Mouse (Mus musculus): ENCODE measurements around the gene Il17c. TPM values are rescaled to one million over a fixed set of nuclear protein-coding genes. Genes with fewer than 3 reads are reported as not detected.
A peak's percentile ranks its signal among the peaks of the same experiment; 100 is the strongest.

Il17c gene
- polyA plus RNA-seq, 1 experiment from 2014 or later: 0.39 TPM

DNA sequence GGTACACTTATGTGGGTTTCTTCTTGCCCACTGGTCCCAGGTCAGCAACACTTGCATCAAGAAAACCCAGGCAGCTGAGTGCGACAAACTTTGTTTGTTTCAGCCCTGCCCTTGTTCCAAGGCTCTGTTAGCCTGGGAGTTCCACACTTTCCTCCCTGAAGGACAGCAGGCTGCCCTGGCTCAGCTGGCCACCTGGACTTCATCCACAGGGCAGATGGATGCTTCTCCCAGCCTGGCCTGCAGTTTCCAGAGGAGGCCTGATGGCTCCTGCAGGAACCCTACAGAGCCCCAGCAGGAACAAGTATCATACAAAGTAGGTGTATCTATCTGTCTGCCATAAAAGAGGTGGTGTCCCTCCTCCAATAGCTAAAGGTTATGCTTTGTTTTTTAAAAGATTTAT, 19.5 kb downstream of the Il17c start:
- ChIA-PET POLR2A (interaction anchor here (2.5 kb wide), 1 partner anchor 9 kb away, joined by 11 read pairs; the partner anchor contains the start of gene Cyba), CTCF (interaction anchor here (1.2 kb wide), 1 partner anchor 34 kb away, joined by 3 read pairs; no protein-coding TSS in a partner anchor)
- no peak for DNase-seq (ENCODE audit: low read depth, low spot score)
- no peak for TF ChIP-seq CTCF (IDR thresholded peaks at IDR 0.05)
- ATAC-seq: no peak
- in situ Hi-C loops (cut with MboI; ENCODE audit: low pct_unique_long_range_greater_than_20kb): no loop called here
- H3K27me3 ChIP-seq: no peaks in the 10 kb centered on the region

DNA sequence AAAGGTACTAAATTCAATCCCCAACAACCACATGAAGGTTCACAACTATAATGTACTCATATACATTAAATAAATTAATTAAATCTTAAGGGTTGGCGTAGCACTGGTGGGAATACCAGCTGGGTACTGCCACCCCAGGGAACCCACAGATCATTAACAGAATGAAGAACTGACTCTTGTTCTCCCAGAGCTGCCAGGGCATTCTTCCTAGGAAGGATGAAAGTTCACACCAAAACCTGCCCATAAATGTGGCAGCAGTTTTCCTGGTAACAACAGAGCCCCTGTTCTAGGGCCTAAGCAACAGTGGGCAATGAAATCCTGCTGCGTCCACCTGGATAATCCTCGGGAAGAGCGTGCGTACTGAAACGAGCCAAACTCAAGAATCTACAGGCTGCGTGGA, 20.5 kb downstream of the Il17c start:
- no peak for DNase-seq (ENCODE audit: low read depth, low spot score)
- in situ Hi-C loops (cut with MboI; ENCODE audit: low pct_unique_long_range_greater_than_20kb): no loop called here
- POLR2A ChIA-PET: interaction anchor here (0.7 to 2.5 kb wide), 2 partner anchors 10 to 42 kb away, joined by 3 to 11 read pairs; partner anchors contain the start of gene Cyba

DNA sequence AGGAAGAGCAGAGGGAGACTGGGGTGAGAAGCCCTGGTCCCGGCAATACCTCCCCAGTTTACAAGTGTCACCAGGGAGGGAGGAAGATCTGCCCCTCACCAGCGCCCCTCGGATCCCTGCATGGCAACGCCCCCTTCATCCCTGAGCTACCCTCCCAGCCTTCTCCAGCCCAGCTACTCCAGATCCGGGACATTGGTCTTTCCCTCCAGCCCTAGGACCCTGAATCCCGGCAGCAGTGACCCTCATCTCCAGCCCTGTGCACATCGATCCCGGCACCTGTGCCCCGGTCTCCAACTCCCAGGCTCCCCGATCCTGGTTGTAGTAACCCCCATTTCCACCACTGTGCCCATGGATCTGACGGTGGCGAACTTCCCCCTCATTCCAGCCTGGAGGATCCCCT, 21.0 kb downstream of the Il17c start:
- ChIA-PET CTCF (interaction anchor here (0.9 to 2.7 kb wide), 6 partner anchors 10 to 124 kb away, joined by 3 to 12 read pairs (median 4); partner anchors contain the start of genes Cyba and Snai3), POLR2A (interaction anchor here (0.7 to 2.5 kb wide), 2 partner anchors 10 to 42 kb away, joined by 3 to 11 read pairs; partner anchors contain the start of gene Cyba)
- in situ Hi-C loops (cut with MboI; ENCODE audit: low pct_unique_long_range_greater_than_20kb): no loop called here
- H3K27me3 ChIP-seq: no peaks in the 10 kb centered on the region
- ATAC-seq: peak; percentile 3
- no peak for TF ChIP-seq CTCF (IDR thresholded peaks at IDR 0.05)
- DNase-seq (ENCODE audit: low read depth, low spot score): no peak

More for the DNA sequence above, 20.5 kb downstream of the Il17c start:
- TF ChIP-seq CTCF (IDR thresholded peaks at IDR 0.05): no peak
- CTCF ChIA-PET: interaction anchor here (0.9 to 2.4 kb wide), 3 partner anchors 10 to 41 kb away, joined by 3 to 6 read pairs (median 4); partner anchors contain the start of gene Cyba
- ATAC-seq: no peak
- no peaks in the 10 kb centered on the region for H3K27me3 ChIP-seq

DNA sequence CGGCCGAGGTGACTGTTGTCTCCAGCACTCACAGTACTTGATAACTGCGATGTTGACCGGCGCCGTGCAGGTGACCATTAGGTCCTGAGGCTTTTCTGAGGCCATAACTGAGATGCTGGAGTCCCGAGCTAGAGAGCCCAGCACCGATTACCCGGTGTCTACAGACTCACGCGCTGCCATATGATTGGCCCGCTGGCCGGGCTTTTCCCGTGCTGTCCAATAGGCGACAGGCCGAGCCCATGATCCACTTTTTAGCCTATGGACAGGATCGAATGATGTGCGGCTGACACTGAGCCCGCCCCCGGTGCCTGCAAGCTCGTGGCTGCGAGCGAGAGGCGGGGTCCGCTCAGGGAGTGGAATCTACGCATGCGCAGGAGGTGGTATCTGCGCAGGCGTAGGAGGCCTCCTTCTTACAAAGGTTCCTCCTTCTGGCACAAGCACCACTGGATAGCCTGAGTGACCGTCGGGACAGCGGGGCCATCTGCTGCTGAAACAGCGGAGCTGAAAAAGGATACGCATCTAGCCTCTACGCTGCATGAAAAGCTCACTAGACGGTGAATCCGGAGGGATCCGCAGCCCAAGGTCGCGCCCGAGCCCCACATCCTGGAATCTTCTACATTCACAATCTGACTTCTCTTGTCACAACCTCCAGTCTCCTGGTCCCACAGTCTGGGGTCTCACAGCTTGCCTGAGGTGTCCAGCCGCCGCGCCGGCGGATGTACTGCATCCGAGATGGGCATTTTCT, 21.6 kb downstream of the Il17c start, which contains the start of gene Mvd:
TSS of gene Mvd (minus strand) at position 161 of the 745 bp plus-strand sequence.
- no peaks in the 10 kb centered on the region for H3K27me3 ChIP-seq
- in situ Hi-C loops (cut with MboI; ENCODE audit: low pct_unique_long_range_greater_than_20kb): no loop called here
- DNase-seq (ENCODE audit: low read depth, low spot score) (peak; percentile 97), ATAC-seq (peak; percentile 91)
- POLR2A ChIA-PET: interaction anchor here (0.8 to 2.5 kb wide), 8 partner anchors 11 to 106 kb away, joined by 3 to 11 read pairs (median 4); partner anchors contain the start of gene Cyba
- TF ChIP-seq CTCF (IDR thresholded peaks at IDR 0.05): no peak
- CTCF ChIA-PET: interaction anchor here (0.8 to 2.7 kb wide), 7 partner anchors 11 to 123 kb away, joined by 3 to 12 read pairs (median 4); partner anchors contain the start of genes Cyba and Snai3

DNA sequence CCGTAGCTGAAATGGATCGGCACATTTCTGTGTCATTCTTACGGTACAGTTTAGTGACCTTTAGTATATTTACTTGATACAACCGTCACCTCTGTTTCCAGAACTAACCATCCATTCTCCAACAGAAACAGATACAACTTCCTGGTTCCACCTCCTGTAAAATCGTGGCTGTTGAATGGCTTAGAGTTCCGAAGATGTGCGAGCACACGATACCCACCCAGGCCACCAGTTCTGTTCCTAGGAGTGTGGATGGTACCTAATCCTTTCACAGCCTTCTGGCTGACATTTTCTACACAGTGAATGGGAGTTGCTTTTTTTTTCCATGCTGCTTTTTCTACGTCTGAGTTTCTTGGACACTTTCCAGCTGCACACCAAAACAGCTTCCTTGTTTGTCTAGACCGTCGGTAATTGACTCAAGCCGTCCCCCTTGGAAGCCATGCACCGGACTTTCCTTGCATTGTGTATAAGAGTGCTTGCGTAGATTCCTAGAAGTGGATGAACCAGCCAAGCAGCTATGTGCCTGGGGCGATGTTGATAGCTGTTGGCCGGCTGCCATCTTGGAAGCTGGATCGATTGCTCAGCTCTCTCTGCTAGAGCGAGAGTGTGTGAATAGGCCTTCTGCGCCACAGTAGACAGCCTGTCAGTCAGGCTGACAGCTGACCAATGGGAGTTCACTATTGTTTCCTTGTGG, 22.4 kb downstream of the Il17c start:
- in situ Hi-C loops (cut with MboI; ENCODE audit: low pct_unique_long_range_greater_than_20kb): no loop called here
- POLR2A ChIA-PET: interaction anchor here (0.6 to 1.4 kb wide), 9 partner anchors 15 to 221 kb away, joined by 3 to 5 read pairs (median 3); no protein-coding TSS in a partner anchor
- no peak for TF ChIP-seq CTCF (IDR thresholded peaks at IDR 0.05)

DNA sequence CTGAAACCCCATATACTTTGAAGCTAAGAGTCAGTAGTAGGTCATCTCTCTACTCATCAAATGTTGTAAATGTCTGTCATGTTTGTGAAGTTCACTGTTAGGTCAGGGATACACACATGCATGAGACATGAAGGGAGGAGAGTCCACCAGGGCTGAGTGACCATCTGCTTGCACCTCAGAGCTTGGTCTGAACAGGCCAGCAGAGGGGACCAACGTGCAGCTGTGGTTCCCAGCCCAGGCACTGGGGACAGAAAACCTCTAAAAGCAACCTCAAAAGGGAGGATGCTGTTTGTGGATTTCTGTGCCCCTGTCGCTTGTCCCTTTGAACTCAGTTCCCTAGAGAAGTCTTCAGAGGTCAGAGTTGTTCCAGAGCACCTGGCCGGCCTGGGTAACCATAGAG, 23.4 kb downstream of the Il17c start:
- in situ Hi-C loops (cut with MboI; ENCODE audit: low pct_unique_long_range_greater_than_20kb): no loop called here
- ATAC-seq (no peak), DNase-seq (ENCODE audit: low read depth, low spot score) (no peak)
- TF ChIP-seq CTCF (IDR thresholded peaks at IDR 0.05): no peak
- H3K27me3 ChIP-seq: no peaks in the 10 kb centered on the region
- ChIA-PET CTCF (interaction anchor here (1.2 to 2.7 kb wide), 4 partner anchors 12 to 24 kb away, joined by 3 to 12 read pairs (median 4); partner anchors contain the start of gene Snai3), POLR2A (no interaction called here)

More for the DNA sequence above, 22.4 kb downstream of the Il17c start:
- CTCF ChIA-PET: interaction anchor here (0.8 to 2.7 kb wide), 9 partner anchors 12 to 123 kb away, joined by 3 to 12 read pairs (median 4); partner anchors contain the start of genes Cyba and Snai3
- H3K27me3 ChIP-seq: no peaks in the 10 kb centered on the region
- DNase-seq (ENCODE audit: low read depth, low spot score) (peak; percentile 87), ATAC-seq (no peak)

DNA sequence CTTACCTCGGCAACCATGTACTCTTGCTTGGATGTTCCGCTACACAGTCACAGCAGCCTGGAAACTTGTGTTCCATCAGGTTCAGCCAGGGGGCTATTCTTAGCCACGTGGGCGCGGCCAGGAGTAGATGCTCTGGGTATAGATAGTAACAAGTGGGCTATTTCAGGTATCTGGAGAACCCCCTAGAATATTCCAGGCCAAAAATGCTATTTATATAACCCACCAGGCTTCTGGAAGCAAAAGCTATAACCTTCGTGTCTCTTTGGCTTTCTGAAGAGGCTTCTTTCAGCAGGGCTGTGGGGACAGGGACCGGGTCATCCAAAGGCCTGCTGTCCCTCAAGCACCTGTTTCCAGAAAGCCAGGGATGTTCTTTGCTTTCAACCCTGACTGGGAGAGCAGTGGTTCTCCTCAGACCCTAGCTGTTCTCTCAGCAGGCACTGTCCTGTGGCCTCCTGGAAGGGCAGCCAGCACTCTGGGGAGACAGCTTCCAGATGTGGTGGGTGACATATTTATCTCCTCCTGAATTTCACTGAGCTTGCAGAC, 29.4 kb downstream of the Il17c start:
- ATAC-seq: no peak
- DNase-seq (ENCODE audit: low read depth, low spot score): no peak
- H3K27me3 ChIP-seq: no peaks in the 10 kb centered on the region
- CTCF ChIA-PET: no interaction called here
- in situ Hi-C loops (cut with MboI; ENCODE audit: low pct_unique_long_range_greater_than_20kb): no loop called here
- no peak for TF ChIP-seq CTCF (IDR thresholded peaks at IDR 0.05)
- POLR2A ChIA-PET: no interaction called here

DNA sequence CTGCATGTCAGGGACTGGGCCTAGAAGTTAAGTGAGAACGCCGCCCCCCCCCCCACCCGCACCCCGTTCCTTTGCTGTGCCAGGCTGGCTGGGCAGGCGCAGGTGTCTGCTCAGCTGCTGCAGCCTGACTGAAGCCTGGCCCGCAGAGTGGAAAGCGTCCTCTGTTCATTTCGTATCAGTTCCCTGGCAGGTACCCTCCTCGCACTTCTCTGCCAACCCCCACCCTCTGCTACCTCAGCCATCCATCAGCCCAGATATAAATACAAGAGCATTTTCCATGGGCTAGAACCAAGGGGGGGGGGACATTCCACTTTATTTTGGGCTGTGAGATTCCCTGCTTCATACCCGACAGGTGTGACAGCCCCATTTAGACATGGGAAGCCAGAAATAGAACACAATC, 30.3 kb downstream of the Il17c start:
- DNase-seq (ENCODE audit: low read depth, low spot score) (no peak), ATAC-seq (no peak)
- POLR2A ChIA-PET: interaction anchor here (0.7 kb wide), 1 partner anchor 9 kb away, joined by 3 read pairs; no protein-coding TSS in a partner anchor
- H3K27me3 ChIP-seq: no peaks in the 10 kb centered on the region
- in situ Hi-C loops (cut with MboI; ENCODE audit: low pct_unique_long_range_greater_than_20kb): no loop called here
- CTCF ChIA-PET: no interaction called here
- TF ChIP-seq CTCF (IDR thresholded peaks at IDR 0.05): no peak

DNA sequence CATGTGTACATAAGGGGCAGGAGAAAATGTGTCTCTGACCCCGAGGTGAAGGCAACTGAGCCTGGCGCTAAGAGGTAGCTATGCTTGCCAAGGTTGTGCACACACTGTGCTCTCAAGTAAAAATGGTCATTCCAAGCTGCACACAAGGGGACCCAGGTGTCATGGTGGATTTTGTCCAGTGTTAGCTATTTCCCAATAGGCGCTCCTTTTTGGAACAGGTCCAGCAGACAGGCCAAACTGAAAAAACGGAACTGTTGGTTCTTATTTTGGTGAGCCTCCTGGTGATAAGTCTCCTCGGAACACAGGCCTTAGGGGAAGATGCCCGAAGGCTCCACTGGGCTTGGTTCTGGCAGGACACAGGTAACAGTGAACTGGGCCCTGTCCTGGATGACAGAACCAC, 32.6 kb downstream of the Il17c start:
- no peak for TF ChIP-seq CTCF (IDR thresholded peaks at IDR 0.05)
- CTCF ChIA-PET: no interaction called here

DNA sequence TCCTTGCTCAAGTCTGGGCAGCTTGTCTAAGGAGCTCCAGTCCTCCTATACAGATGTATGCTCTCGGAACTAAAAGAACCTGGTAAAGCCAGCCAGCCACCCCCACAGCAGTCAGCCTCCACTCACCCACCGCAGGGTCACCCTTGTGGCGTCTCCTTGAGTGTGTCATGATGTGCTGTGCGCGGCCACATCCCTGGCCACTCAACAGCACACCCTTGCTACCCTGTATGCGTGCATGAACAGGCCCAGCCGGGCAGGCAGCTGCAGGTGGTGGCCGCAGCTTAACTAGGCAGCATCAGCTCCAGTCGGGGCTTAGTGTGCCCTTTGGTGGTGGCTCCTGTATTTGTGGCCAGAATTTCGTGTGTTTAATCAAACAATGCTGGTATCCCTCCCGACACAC, 35.4 kb downstream of the Il17c start:
- ATAC-seq: no peak
- no peak for TF ChIP-seq CTCF (IDR thresholded peaks at IDR 0.05)
- POLR2A ChIA-PET: no interaction called here
- H3K27me3 ChIP-seq: no peaks in the 10 kb centered on the region
- CTCF ChIA-PET: interaction anchor here (1.0 to 1.3 kb wide), 2 partner anchors 12 to 37 kb away, joined by 3 to 4 read pairs; no protein-coding TSS in a partner anchor
- DNase-seq (ENCODE audit: low read depth, low spot score): no peak
- in situ Hi-C loops (cut with MboI; ENCODE audit: low pct_unique_long_range_greater_than_20kb): no loop called here

More for the DNA sequence above, 32.6 kb downstream of the Il17c start:
- no peaks in the 10 kb centered on the region for H3K27me3 ChIP-seq
- DNase-seq (ENCODE audit: low read depth, low spot score): no peak
- POLR2A ChIA-PET: no interaction called here
- no peak for ATAC-seq
- in situ Hi-C loops (cut with MboI; ENCODE audit: low pct_unique_long_range_greater_than_20kb): no loop called here
